In the genomic region with DNA sequence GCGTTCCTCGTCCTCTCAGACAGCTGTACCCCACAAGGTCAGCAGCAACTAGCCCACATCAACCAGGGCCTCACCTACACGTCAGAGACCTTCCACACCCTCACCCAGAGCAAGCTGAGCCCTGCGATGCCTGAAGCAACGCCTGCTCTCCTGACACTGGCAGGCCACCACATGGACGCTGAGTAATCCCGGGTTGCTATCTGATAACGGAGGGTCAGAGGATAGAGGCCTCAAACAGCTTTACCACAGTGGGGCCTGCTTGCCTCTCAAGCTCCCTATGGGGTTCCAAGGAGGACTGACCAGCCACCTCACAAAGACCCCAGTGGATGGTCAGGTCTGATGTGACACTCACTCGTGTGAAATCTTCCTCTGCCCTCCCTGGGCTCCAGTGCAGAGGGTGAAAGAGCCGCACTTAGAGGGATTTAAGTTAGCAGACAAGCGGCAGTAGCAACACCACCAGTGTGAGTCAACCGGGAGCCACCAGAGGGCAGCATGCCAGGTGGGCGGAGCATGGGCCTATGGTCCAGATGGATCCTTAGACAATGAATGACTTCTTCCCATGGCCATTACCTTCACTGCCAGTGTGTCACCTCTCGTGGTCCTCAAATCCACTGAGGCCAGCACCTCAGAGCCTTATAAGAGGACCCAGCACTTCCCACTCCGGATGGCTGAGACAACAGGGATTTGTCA, we compare ENCODE assay signal across 9 mouse cellular contexts. TPM values are rescaled to one million over a fixed set of nuclear protein-coding genes. Genes with fewer than 3 reads are reported as not detected.
DNase-seq lines count a peak whose midpoint lies in the region; ATAC-seq and TF ChIP-seq lines count a peak whose summit lies in the region.
"Had no signal": no experiment of that assay in that cellular context is flagged by ENCODE, and none has a peak within 500 bp of the region (broad histone marks: within the 10 kb centered on the region; RNA-seq: fewer than 3 reads in every experiment).

No protein-coding gene starts in this region.

- TF ChIP-seq CTCF in kidney, adult 2 months (conservative IDR thresholded peaks at IDR 0.05; ENCODE audit: insufficient read depth, insufficient read length, low read depth, low read length), result peak; percentile 68

- WGBS in kidney, adult 2 months, result 66% methylated on average over 15 of the region's 15 CpGs
- WGBS in kidney, embryonic 15.5 days, result 67% methylated on average over 15 of the region's 15 CpGs
- 67% methylated on average over 15 of the region's 15 CpGs for WGBS in midbrain, embryonic 14.5 days

- no peak for TF ChIP-seq POLR2A in kidney, adult 2 months (IDR thresholded peaks at IDR 0.05; ENCODE audit: low read depth, low read length)

- H3K4me3 ChIP-seq in kidney, adult 2 months (ENCODE audit: insufficient read depth, low read depth, low read length), result no peak overlapping the region
- no peak overlapping the region for H3K4me3 ChIP-seq in kidney, embryonic 15.5 days (replicated peaks)
- H3K4me3 ChIP-seq in midbrain, embryonic 14.5 days (replicated peaks; ENCODE audit: low read depth, low read length), result no peak overlapping the region
- H3K4me3 ChIP-seq: lung, embryonic 15.5 days had no signal

- H3K4me1 ChIP-seq in kidney, adult 2 months (ENCODE audit: control insufficient read depth, insufficient read depth, low read length), result no peaks in the 10 kb centered on the region
- peaks cover 9% of the 10 kb centered on the region for H3K4me1 ChIP-seq in kidney, embryonic 15.5 days
- peaks cover 10% of the 10 kb centered on the region; the same call in 1 of the 2 replicates for H3K4me1 ChIP-seq in midbrain, embryonic 14.5 days (ENCODE audit: control insufficient read depth, insufficient read depth, low read length)
- H3K4me1 ChIP-seq: lung, embryonic 15.5 days had no signal

- DNase-seq in kidney, adult 2 months, result peak; percentile 89
- DNase-seq in adrenal gland, adult 8-10 months, result peak; percentile 78
- DNase-seq in embryo, embryonic 11 days, result peak; percentile 63
- DNase-seq in heart, postnatal 10 days, result peak; percentile 84 to 91
- DNase-seq in left cerebral cortex, postnatal 14 days (ENCODE audit: low spot score in 2 of 2), result peak; percentile 73 to 88
- DNase-seq in midbrain, embryonic 14.5 days, result peak; percentile 74
- peak; percentile 62 for DNase-seq in splenic B cell, adult 2 months (ENCODE audit: low read depth, low spot score)

- H3K4me2 ChIP-seq in kidney, embryonic 15.5 days, result no peak overlapping the region
- H3K4me2 ChIP-seq in midbrain, embryonic 14.5 days (ENCODE audit: low read length), result no peak overlapping the region
- H3K4me2 ChIP-seq: lung, embryonic 15.5 days had no signal

- no peak overlapping the region for H3K9ac ChIP-seq in kidney, embryonic 15.5 days
- H3K9ac ChIP-seq in midbrain, embryonic 14.5 days (replicated peaks; ENCODE audit: low read length), result 0 out of 2 replicates have a peak overlapping the region, but pooled peaks have one; percentile 6
- H3K9ac ChIP-seq: lung, embryonic 15.5 days had no signal

- H3K27ac ChIP-seq in kidney, adult 2 months (ENCODE audit: insufficient read depth, low read depth, low read length), result no peak overlapping the region
- H3K27ac ChIP-seq in kidney, embryonic 15.5 days, result no peak overlapping the region
- H3K27ac ChIP-seq in midbrain, embryonic 14.5 days (replicated peaks; ENCODE audit: low read depth, low read length), result peak overlapping the region; percentile 37; the same call in 1 of the 2 replicates
- H3K27ac ChIP-seq: lung, embryonic 15.5 days had no signal

- no peaks in the 10 kb centered on the region for H3K36me3 ChIP-seq in kidney, adult 2 months (ENCODE audit: control insufficient read depth, insufficient read depth, low read length)
- H3K36me3 ChIP-seq in kidney, embryonic 15.5 days, result peaks cover 96% of the 10 kb centered on the region
- H3K36me3 ChIP-seq in midbrain, embryonic 14.5 days (ENCODE audit: control insufficient read depth, insufficient read depth, low read length), result peaks cover 81% of the 10 kb centered on the region
- H3K36me3 ChIP-seq in splenic B cell, adult 2 months (ENCODE audit: control insufficient read depth, insufficient read depth, low read length, poor library complexity, severe bottlenecking), result no peaks in the 10 kb centered on the region

- intact Hi-C loops in heart, postnatal 10 days (cut with DNase I), result loop anchor here (2.0 kb wide), 1 partner anchor 13 kb away; the partner anchor contains the start of gene Tmem201
- intact Hi-C loops in left cerebral cortex, postnatal 14 days (cut with DNase I), result no loop called here

- ATAC-seq in kidney, embryonic 15.5 days (replicated peaks; ENCODE audit: low FRiP score), result no peak
- ATAC-seq in midbrain, embryonic 14.5 days (ENCODE audit: low FRiP score, low TSS enrichment), result no peak

- no peaks in the 10 kb centered on the region for H3K27me3 ChIP-seq in kidney, adult 2 months (replicated peaks; ENCODE audit: control insufficient read depth, insufficient read depth, low read length)
- no peaks in the 10 kb centered on the region for H3K27me3 ChIP-seq in kidney, embryonic 15.5 days
- no peaks in the 10 kb centered on the region for H3K27me3 ChIP-seq in midbrain, embryonic 14.5 days (ENCODE audit: control insufficient read depth, insufficient read depth, low read length)
- no peaks in the 10 kb centered on the region for H3K27me3 ChIP-seq in splenic B cell, adult 2 months (ENCODE audit: control insufficient read depth, insufficient read depth, low read length, poor library complexity, severe bottlenecking)
- H3K27me3 ChIP-seq: lung, embryonic 15.5 days had no signal

- H3K9me3 ChIP-seq in kidney, embryonic 15.5 days (replicated peaks), result no peaks in the 10 kb centered on the region
- H3K9me3 ChIP-seq in midbrain, embryonic 14.5 days (ENCODE audit: control insufficient read depth, low read length), result no peaks in the 10 kb centered on the region
- H3K9me3 ChIP-seq: lung, embryonic 15.5 days had no signal

RNA-seq across cellular contexts. Expression of gene Tmem201, which starts 12.0 kb away (rescaled TPM):
- 34.2 and 37.5 TPM in 2 replicates for polyA plus RNA-seq in kidney, adult 2 months (2012; rRNA removed)
- polyA plus RNA-seq in kidney, embryonic 15.5 days (2015; fragmentation: Nextera tagmentation; extraction: Ambion mirVana), result 35.4 and 42.2 TPM in 2 replicates
- total RNA-seq in adrenal gland, adult 8-10 months (2022), result 10 to 100 TPM; 29.0 to 41.6 (median 36.4) TPM
- total RNA-seq in heart, postnatal 10 days (2021), result 10 to 100 TPM; 82.8 to 88.9 TPM
- 10 to 100 TPM; 63.9 to 66.8 TPM for total RNA-seq in left cerebral cortex, postnatal 14 days (2021)
- 30.8 and 36.2 TPM in 2 replicates for polyA plus RNA-seq in midbrain, embryonic 14.5 days (2014; fragmentation: Nextera tagmentation; extraction: Ambion mirVana)

RNA-seq across cellular contexts. Expression of gene Pik3cd, which starts 23.4 kb away (rescaled TPM):
- polyA plus RNA-seq in kidney, adult 2 months (2012; rRNA removed), result 3.1 and 7.2 TPM in 2 replicates
- 4.2 and 4.8 TPM in 2 replicates for polyA plus RNA-seq in kidney, embryonic 15.5 days (2015; fragmentation: Nextera tagmentation; extraction: Ambion mirVana)
- total RNA-seq in adrenal gland, adult 8-10 months (2022), result 1 to 10 TPM; 4.8 to 9.3 (median 7.0) TPM
- 1 to 10 TPM; 4.1 to 4.6 TPM for total RNA-seq in heart, postnatal 10 days (2021)
- total RNA-seq in left cerebral cortex, postnatal 14 days (2021), result 10 to 100 TPM; 21.2 to 25.0 TPM
- 12.7 and 14.2 TPM in 2 replicates for polyA plus RNA-seq in midbrain, embryonic 14.5 days (2014; fragmentation: Nextera tagmentation; extraction: Ambion mirVana)

RNA-seq across cellular contexts. Expression of gene Slc25a33, which starts 48.3 kb away (rescaled TPM):
- 16.8 and 18.3 TPM in 2 replicates for polyA plus RNA-seq in kidney, adult 2 months (2012; rRNA removed)
- polyA plus RNA-seq in kidney, embryonic 15.5 days (2015; fragmentation: Nextera tagmentation; extraction: Ambion mirVana), result 14.2 and 16.0 TPM in 2 replicates
- total RNA-seq in adrenal gland, adult 8-10 months (2022), result 10 to 100 TPM; 22.2 to 24.2 (median 23.6) TPM
- 10 to 100 TPM; 10.3 to 19.6 TPM for total RNA-seq in heart, postnatal 10 days (2021)
- 10 to 100 TPM; 33.6 to 38.2 TPM for total RNA-seq in left cerebral cortex, postnatal 14 days (2021)
- 29.1 and 31.2 TPM in 2 replicates for polyA plus RNA-seq in midbrain, embryonic 14.5 days (2014; fragmentation: Nextera tagmentation; extraction: Ambion mirVana)
